Mouse (Mus musculus): ENCODE results near the gene Sec61a1.
A peak's percentile ranks its signal among the peaks of the same experiment; 100 is the strongest.

Sec61a1 gene

GRCm38 (mm10) chr6:88516667-88517066 lies 2.0 kb downstream of the Sec61a1 start:
- DNase-seq (ENCODE audit: low spot score in 2 of 2): no peak

- DNase-seq (ENCODE audit: low spot score in 2 of 2): no peak
These were observed 2.7 kb downstream of the Sec61a1 start for GRCm38 (mm10) chr6:88515971-88516370.

GRCm38 (mm10) chr6:88514546-88514945 lies 4.2 kb downstream of the Sec61a1 start:
- peak in 1 of 2 experiments; percentile 2 for DNase-seq (ENCODE audit: low spot score in 2 of 2)

- DNase-seq (ENCODE audit: low spot score in 2 of 2): no peak
These were observed 4.7 kb downstream of the Sec61a1 start for GRCm38 (mm10) chr6:88513984-88514383.

GRCm38 (mm10) chr6:88503044-88503443 lies 15.7 kb downstream of the Sec61a1 start:
- no peak for DNase-seq (ENCODE audit: low spot score in 2 of 2)

- DNase-seq (ENCODE audit: low spot score in 2 of 2): no peak
These were observed 16.4 kb downstream of the Sec61a1 start for GRCm38 (mm10) chr6:88502030-88502970.

- DNase-seq (ENCODE audit: low spot score in 2 of 2): no peak
These were observed 18.3 kb downstream of the Sec61a1 start for GRCm38 (mm10) chr6:88500405-88500767.

- DNase-seq (ENCODE audit: low spot score in 2 of 2): peak; percentile 57 to 69
These were observed 19.0 kb downstream of the Sec61a1 start for GRCm38 (mm10) chr6:88499481-88500404.

- no peak for DNase-seq (ENCODE audit: low spot score in 2 of 2)
These were observed 25.0 kb downstream of the Sec61a1 start for GRCm38 (mm10) chr6:88493712-88494111.

- DNase-seq (ENCODE audit: low spot score in 2 of 2): peak; percentile 35 to 38
These were observed 27.9 kb downstream of the Sec61a1 start for GRCm38 (mm10) chr6:88490629-88491354.

GRCm38 (mm10) chr6:88489834-88490233 lies 28.9 kb downstream of the Sec61a1 start:
- no peak for DNase-seq (ENCODE audit: low spot score in 2 of 2)

GRCm38 (mm10) chr6:88489026-88489425 lies 29.7 kb downstream of the Sec61a1 start:
- DNase-seq (ENCODE audit: low spot score in 2 of 2): peak in 1 of 2 experiments; percentile 60

- DNase-seq (ENCODE audit: low spot score in 2 of 2): peak; percentile 70 to 77
These were observed 31.8 kb downstream of the Sec61a1 start for GRCm38 (mm10) chr6:88486893-88487292.

- no peak for DNase-seq (ENCODE audit: low spot score in 2 of 2)
These were observed 33.3 kb downstream of the Sec61a1 start for GRCm38 (mm10) chr6:88485378-88485777.

- DNase-seq (ENCODE audit: low spot score in 2 of 2): no peak
These were observed 34.8 kb downstream of the Sec61a1 start for GRCm38 (mm10) chr6:88483913-88484312.

GRCm38 (mm10) chr6:88483111-88483510 lies 35.6 kb downstream of the Sec61a1 start:
- no peak for DNase-seq (ENCODE audit: low spot score in 2 of 2)

- DNase-seq (ENCODE audit: low spot score in 2 of 2): no peak
These were observed 38.3 kb downstream of the Sec61a1 start for GRCm38 (mm10) chr6:88480421-88480820.

- no peak for DNase-seq (ENCODE audit: low spot score in 2 of 2)
These were observed 48.8 kb downstream of the Sec61a1 start for GRCm38 (mm10) chr6:88469878-88470277.

- DNase-seq (ENCODE audit: low spot score in 2 of 2): peak; percentile 92 to 93
These were observed 53.4 kb downstream of the Sec61a1 start, which contains the start of gene Ruvbl1 for GRCm38 (mm10) chr6:88465181-88465920. Gene Ruvbl1, plus strand, starts transcription at chr6:88465409.

GRCm38 (mm10) chr6:88454545-88454944 lies 64.2 kb downstream of the Sec61a1 start:
- no peak for DNase-seq (ENCODE audit: low spot score in 2 of 2)
